Mouse (Mus musculus) T-helper 17 cell (primary cell): ENCODE measurements around the gene Gm10338.
"Not testable (repeated sequence)": the region's sequence is repeated elsewhere in the genome, so short reads cannot be mapped to it uniquely, and the experiment has no call there.

ENCODE experiments used
- in situ Hi-C, 2 experiments: fragments of 300-600 bp; cut with MboI, MseI; formaldehyde crosslinking; loops; 1 replicate in 1 of 2; 2 replicates in 1 of 2; pipeline ENCODE4 v1.15.1; 2025; ENCODE audit warnings: high pct_unique_total_duplicates in 2 of 2

The Gm10338 gene

DNA sequence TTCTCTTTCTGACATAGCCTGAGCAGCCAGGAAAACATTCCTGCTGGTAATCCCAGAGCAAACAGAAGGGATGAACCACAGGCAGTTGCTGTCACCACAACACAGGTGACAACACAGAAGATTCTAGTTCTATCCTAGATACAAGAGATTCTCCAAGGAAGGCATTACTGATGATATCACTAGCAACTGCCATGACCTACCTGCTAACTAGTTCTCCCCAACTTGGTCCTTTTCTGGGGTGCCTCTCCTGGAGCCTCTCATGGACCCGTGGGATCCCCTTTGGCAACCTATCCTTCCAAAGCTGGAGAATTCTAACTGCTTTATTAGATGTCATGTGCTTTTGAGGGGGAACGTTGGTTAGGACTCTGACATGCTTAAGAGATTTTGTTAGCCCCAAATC is at the start of gene Gm10338:
Gm10338 (minus strand) TSS at position 101 of the 400 bp plus-strand sequence.
- in situ Hi-C loops: not testable (repeated sequence)

DNA sequence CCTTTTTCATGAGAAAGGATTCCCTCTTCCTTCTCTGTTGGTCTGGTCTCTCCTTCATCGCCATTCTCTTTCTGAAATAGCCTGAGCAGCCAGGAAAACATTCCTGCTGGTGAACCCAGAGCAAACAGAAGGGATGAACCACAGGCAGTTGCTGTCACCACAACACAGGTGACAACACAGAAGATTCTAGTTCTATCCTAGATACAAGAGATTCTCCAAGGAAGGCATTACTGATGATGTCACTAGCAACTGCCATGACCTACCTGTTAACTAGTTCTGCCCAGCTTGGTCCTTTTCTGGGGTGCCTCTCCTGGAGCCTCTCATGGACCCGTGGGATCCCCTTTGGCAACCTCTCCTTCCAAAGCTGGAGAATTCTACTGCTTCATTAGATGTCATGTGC is 48.5 kb upstream of the Gm10338 start, which contains the start of gene Gm10128:
Gm10128 (minus strand) TSS at position 101 of the 400 bp plus-strand sequence.
- in situ Hi-C loops: not testable (repeated sequence)

DNA sequence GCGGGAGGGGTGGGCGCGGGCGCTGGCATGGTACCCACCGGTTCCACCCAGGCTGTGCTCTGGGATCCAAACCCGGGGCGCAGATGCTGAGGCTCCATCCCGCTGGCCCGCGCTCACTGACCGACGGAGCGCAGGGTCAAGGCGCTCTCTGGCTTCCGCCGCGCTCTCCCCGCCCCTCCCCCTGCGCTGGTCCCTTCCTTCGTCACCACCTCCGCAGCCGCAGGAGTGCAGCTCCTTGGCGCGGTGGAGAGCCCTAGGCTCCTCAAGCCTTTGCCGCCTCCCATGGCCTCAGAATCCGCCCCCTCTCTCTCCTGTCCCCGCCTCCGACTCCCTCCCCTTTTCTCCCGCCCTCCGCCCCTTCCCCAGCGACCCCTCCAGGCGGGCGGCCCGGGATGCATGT is 27.0 kb downstream of the Gm10338 start, which contains the start of gene Gm3558:
Gm3558 (minus strand) TSS at position 185 of the 400 bp plus-strand sequence.
- in situ Hi-C loops: loop anchor here (5.0 to 25.0 kb wide), 5 partner anchors 96 to 1694 kb away; partner anchors contain the start of genes Gm3739 (in 2 of the 2) and Gm3248 (in 1 of the 2)

DNA sequence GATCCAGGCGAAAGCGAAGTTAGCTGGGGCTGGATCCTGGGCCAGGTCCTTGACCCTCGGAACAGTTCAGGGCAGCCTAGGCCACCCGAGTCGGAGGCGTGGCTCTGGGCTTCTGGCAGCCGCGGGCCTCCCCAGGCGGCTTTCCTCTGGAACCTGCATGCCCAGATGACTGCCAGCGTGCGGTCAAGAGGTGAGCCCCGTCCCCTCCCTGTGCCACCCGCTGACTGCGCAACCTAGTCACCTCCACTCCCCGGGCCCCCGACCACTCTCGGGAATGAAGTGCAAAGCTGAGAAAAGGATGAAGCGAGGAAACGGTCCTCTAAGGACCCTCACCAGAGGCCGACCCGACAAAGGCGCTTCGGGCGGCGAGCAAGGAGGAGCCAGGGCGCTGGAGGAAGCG is 27.5 kb downstream of the Gm10338 start:
- in situ Hi-C loops: loop anchor here (5.0 to 25.0 kb wide), 5 partner anchors 97 to 1693 kb away; partner anchors contain the start of genes Gm3739 (in 2 of the 2) and Gm3248 (in 1 of the 2)

DNA sequence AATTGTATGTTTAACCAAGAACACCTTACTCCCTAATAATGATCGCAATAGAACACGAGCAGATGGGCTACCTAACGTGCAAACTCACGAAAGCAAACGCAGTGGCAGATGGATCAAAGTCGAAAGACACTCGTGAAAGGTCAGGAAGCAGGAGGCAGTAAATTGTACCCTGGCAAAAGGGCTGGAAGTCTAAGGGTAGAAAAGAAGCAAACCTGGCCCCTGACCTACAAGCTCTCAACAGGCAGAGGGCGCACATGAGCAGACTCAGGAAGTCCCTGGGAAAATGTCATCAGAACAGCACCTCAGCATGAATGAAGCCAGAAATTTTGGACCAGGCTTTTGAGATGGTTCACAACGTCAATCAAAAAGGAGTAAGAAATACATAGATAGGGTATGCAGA is 28.1 kb downstream of the Gm10338 start:
- in situ Hi-C loops: loop anchor here (5.0 to 25.0 kb wide), 5 partner anchors 98 to 1692 kb away; partner anchors contain the start of genes Gm3739 (in 2 of the 2) and Gm3248 (in 1 of the 2)
